Mouse (Mus musculus) left cerebral cortex, adult 6 months (tissue): ENCODE measurements around the gene Ccdc173. TPM values are rescaled to one million over a fixed set of nuclear protein-coding genes. Genes with fewer than 3 reads are reported as not detected.

Experiments
- long read RNA-seq, 2 experiments: library from polyadenylated mRNA; unstranded; transcript quantifications; one replicate each; pipeline ENCODE4 v2.0.0; 2019 to 2020
- polyA plus RNA-seq: library from polyadenylated mRNA; unstranded; fragments of <200 nt; fragmentation: Nextera tagmentation; gene quantifications from 2 replicates; pipeline ENCODE4 v1.2.3, GENCODE M21; 2021

Ccdc173 gene
- 1.6 and 1.9 TPM in 2 replicates for polyA plus RNA-seq
- long read RNA-seq, experiment 1, partial matches to known transcripts = 1 of 2 reads
- long read RNA-seq, experiment 1, other reads (novel, unspliced or antisense) = 1 of 2 reads
- long read RNA-seq, experiment 2, partial matches to known transcripts = 3 of 3 reads
- long read RNA-seq, experiment 2, other reads (novel, unspliced or antisense) = 0 of 3 reads

GRCm38 (mm10) chr2:69789429-69790069, at the start of gene Ccdc173, which contains the start of gene Phospho2:
Ccdc173 (minus strand) TSS chr2:69789575.
Phospho2 (plus strand) TSS chr2:69789623.

GRCm38 (mm10) chr2:69821711-69822110, 32.3 kb upstream of the Ccdc173 start, which contains the start of gene Klhl23:
Klhl23 (plus strand) TSS chr2:69821944.

GRCm38 (mm10) chr2:69722273-69722649, 67.1 kb downstream of the Ccdc173 start, which contains the start of gene Ppig:
Ppig (plus strand) TSS chr2:69722545.

GRCm38 (mm10) chr2:69712981-69713625, 76.3 kb downstream of the Ccdc173 start, which contains the start of gene Fastkd1:
Fastkd1 (minus strand) TSS chr2:69713516.

Other genes with a start within 250 kb of the Ccdc173 start
- gene Lrp2, start 203.5 kb downstream of the Ccdc173 start, polyA plus RNA-seq = 0.05 TPM in 1 of 2 replicates, not detected in the other
- 14.8 and 16.1 TPM in 2 replicates for gene Bbs5, start 142.4 kb downstream of the Ccdc173 start, polyA plus RNA-seq
- 0.09 and 0.29 TPM in 2 replicates for gene Klhl41, start 119.5 kb downstream of the Ccdc173 start, polyA plus RNA-seq
- 3.7 TPM in 2 replicates for gene Fastkd1, start 76.1 kb downstream of the Ccdc173 start, polyA plus RNA-seq
- 65.9 and 74.6 TPM in 2 replicates for gene Ppig, start 67.0 kb downstream of the Ccdc173 start, polyA plus RNA-seq
- 21.7 and 24.8 TPM in 2 replicates for gene Phospho2, start within 50 bp of the Ccdc173 start, polyA plus RNA-seq
- 22.3 and 26.7 TPM in 2 replicates for gene Klhl23, start 32.4 kb upstream of the Ccdc173 start, polyA plus RNA-seq
- gene Ssb, start 72.0 kb upstream of the Ccdc173 start, polyA plus RNA-seq = 150 and 199 TPM in 2 replicates
- 25.2 and 26.4 TPM in 2 replicates for gene Mettl5, start 96.0 kb upstream of the Ccdc173 start, polyA plus RNA-seq
- gene Ubr3, start 107.7 kb upstream of the Ccdc173 start, polyA plus RNA-seq = 6.2 and 9.4 TPM in 2 replicates
- 0.16 and 0.17 TPM in 2 replicates for gene Myo3b, start 249.6 kb upstream of the Ccdc173 start, polyA plus RNA-seq